Comparison of ENCODE assay signal across 7 mouse cellular contexts in the genomic region with DNA sequence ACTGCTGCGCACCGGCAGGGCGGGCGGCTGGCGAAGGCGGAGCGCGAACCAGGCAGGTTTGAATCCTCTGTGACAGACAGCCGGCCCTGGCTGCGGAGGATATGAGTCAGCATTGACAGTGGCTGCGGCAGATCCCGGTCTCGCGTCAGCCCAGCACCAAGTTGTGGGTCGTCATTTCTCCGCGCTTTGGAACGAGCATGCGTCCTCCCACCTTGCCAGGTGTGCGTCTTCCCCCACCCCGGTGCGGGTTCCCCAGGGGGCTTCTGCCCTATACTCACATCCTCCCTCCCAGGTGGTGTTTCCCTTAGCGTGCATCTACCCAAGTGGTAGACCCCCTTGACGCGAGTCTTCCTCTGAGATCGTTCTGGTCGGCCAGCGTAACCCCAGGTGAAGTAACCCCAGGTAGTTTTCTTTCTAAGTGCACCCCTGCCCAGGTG. TPM values are rescaled to one million over a fixed set of nuclear protein-coding genes. Genes with fewer than 3 reads are reported as not detected.
DNase-seq lines count a peak whose midpoint lies in the region; ATAC-seq and TF ChIP-seq lines count a peak whose summit lies in the region.
"Not testable (repeated sequence)": the region's sequence is repeated elsewhere in the genome, so short reads cannot be mapped to it uniquely, and the experiment has no call there.

No protein-coding gene starts in this region.

- H3K27me3 ChIP-seq in intestine, embryonic 14.5 days (replicated peaks; ENCODE audit: control insufficient read depth, insufficient read depth, low read length); midbrain, embryonic 13.5 days; spleen, adult 2 months (ENCODE audit: control insufficient read depth, insufficient read depth, low read length): not testable (repeated sequence)

- not testable (repeated sequence) for H3K9ac ChIP-seq in intestine, embryonic 14.5 days (ENCODE audit: low read length); midbrain, embryonic 13.5 days (replicated peaks)

- DNase-seq in adrenal gland, adult 8-10 months = peak; percentile 29
- peak; percentile 9 for DNase-seq in embryo, embryonic 11 days
- DNase-seq in frontal cortex, postnatal 36 days (ENCODE audit: low spot score in 2 of 2) = peak; percentile 42 to 44
- peak; percentile 55 for DNase-seq in intestine, embryonic 14.5 days (ENCODE audit: low spot score)
- DNase-seq in liver = peak; percentile 30
- not testable (repeated sequence) for DNase-seq in spleen, adult 2 months (ENCODE audit: low read depth in 1 of 2, low spot score in 2 of 2)

- H3K27ac ChIP-seq in intestine, embryonic 14.5 days (ENCODE audit: low read depth) = not testable (repeated sequence)
- peak overlapping the region; percentile 35; the same call in 1 of the 2 replicates for H3K27ac ChIP-seq in midbrain, embryonic 13.5 days
- H3K27ac ChIP-seq in spleen, adult 2 months (ENCODE audit: insufficient read depth, low read length) = peak overlapping the region; percentile 71

- TF ChIP-seq POLR2A in spleen, adult 2 months (IDR thresholded peaks at IDR 0.05; ENCODE audit: low read depth, low read length) = not testable (repeated sequence)

- H3K36me3 ChIP-seq in intestine, embryonic 14.5 days (ENCODE audit: control insufficient read depth, insufficient read depth, low read length) = peaks cover 26% of the 10 kb centered on the region
- peaks cover 37% of the 10 kb centered on the region for H3K36me3 ChIP-seq in midbrain, embryonic 13.5 days
- H3K36me3 ChIP-seq in spleen, adult 2 months (ENCODE audit: control insufficient read depth, insufficient read depth, low read length) = not testable (repeated sequence)

- peak overlapping the region; percentile 17; the same call in 1 of the 2 replicates for H3K4me3 ChIP-seq in intestine, embryonic 14.5 days (ENCODE audit: low read depth, low read length)
- H3K4me3 ChIP-seq in midbrain, embryonic 13.5 days (replicated peaks) = peak overlapping the region; percentile 41
- H3K4me3 ChIP-seq in spleen, adult 2 months (ENCODE audit: extremely low read depth, insufficient read depth, insufficient read length) = peak overlapping the region; percentile 19; the same call in 1 of the 2 replicates

- H3K4me2 ChIP-seq in intestine, embryonic 14.5 days (ENCODE audit: low read length) = peak overlapping the region; percentile 63
- peak overlapping the region; percentile 65 for H3K4me2 ChIP-seq in midbrain, embryonic 13.5 days (replicated peaks)

- not testable (repeated sequence) for H3K9me3 ChIP-seq in intestine, embryonic 14.5 days (ENCODE audit: control insufficient read depth, low read length); midbrain, embryonic 13.5 days

- peak; percentile 86 for ATAC-seq in intestine, embryonic 14.5 days (replicated peaks; ENCODE audit: low FRiP score, low TSS enrichment, low read depth)
- peak; percentile 91 for ATAC-seq in midbrain, embryonic 13.5 days

- WGBS in intestine, embryonic 14.5 days = 15% methylated on average over 15 of the region's 28 CpGs
- WGBS in midbrain, embryonic 13.5 days = 10% methylated on average over 17 of the region's 28 CpGs
- WGBS in spleen, adult 2 months = 7% methylated on average over 17 of the region's 28 CpGs

- not testable (repeated sequence) for TF ChIP-seq CTCF in spleen, adult 2 months (IDR thresholded peaks at IDR 0.05; ENCODE audit: extremely low read depth, insufficient read depth, insufficient read length, insufficient replicate concordance)

- H3K4me1 ChIP-seq in intestine, embryonic 14.5 days (replicated peaks; ENCODE audit: control insufficient read depth, insufficient read depth, low read length) = not testable (repeated sequence)
- peaks cover 16% of the 10 kb centered on the region for H3K4me1 ChIP-seq in midbrain, embryonic 13.5 days (replicated peaks)
- H3K4me1 ChIP-seq in spleen, adult 2 months (ENCODE audit: control insufficient read depth, insufficient read depth, insufficient read length) = peaks cover 34% of the 10 kb centered on the region

RNA-seq across cellular contexts. Expression of gene Gnptg, which starts 17.4 kb away (rescaled TPM):
- total RNA-seq in adrenal gland, adult 8-10 months (2022) = 10 to 100 TPM; 48.9 to 57.3 (median 52.2) TPM
- 36.4 and 41.8 TPM in 2 replicates for polyA plus RNA-seq in intestine, embryonic 14.5 days (2014; fragmentation: Nextera tagmentation; extraction: Ambion mirVana)
- 86.0 and 90.4 TPM in 2 replicates for polyA plus RNA-seq in midbrain, embryonic 13.5 days (2015; fragmentation: Nextera tagmentation; extraction: Ambion mirVana)
- 22.4 and 25.6 TPM in 2 replicates for polyA plus RNA-seq in spleen, adult 2 months (2012; rRNA removed)

RNA-seq across cellular contexts. Expression of gene Tsr3, which starts 17.4 kb away (rescaled TPM):
- 10 to 100 TPM; 23.4 to 35.5 (median 30.3) TPM for total RNA-seq in adrenal gland, adult 8-10 months (2022)
- 45.1 and 47.4 TPM in 2 replicates for polyA plus RNA-seq in intestine, embryonic 14.5 days (2014; fragmentation: Nextera tagmentation; extraction: Ambion mirVana)
- polyA plus RNA-seq in midbrain, embryonic 13.5 days (2015; fragmentation: Nextera tagmentation; extraction: Ambion mirVana) = 61.1 and 63.1 TPM in 2 replicates
- 13.1 and 15.7 TPM in 2 replicates for polyA plus RNA-seq in spleen, adult 2 months (2012; rRNA removed)

RNA-seq across cellular contexts. Expression of gene Baiap3, which starts 33.6 kb away (rescaled TPM):
- 10 to 100 TPM; 12.8 to 44.5 (median 22.1) TPM for total RNA-seq in adrenal gland, adult 8-10 months (2022)
- 2.9 and 4.0 TPM in 2 replicates for polyA plus RNA-seq in intestine, embryonic 14.5 days (2014; fragmentation: Nextera tagmentation; extraction: Ambion mirVana)
- polyA plus RNA-seq in midbrain, embryonic 13.5 days (2015; fragmentation: Nextera tagmentation; extraction: Ambion mirVana) = 8.7 and 9.2 TPM in 2 replicates
- polyA plus RNA-seq in spleen, adult 2 months (2012; rRNA removed) = 23.1 and 23.8 TPM in 2 replicates

RNA-seq across cellular contexts. Expression of gene Unkl, which starts 34.3 kb away (rescaled TPM):
- 10 to 100 TPM; 18.4 to 36.4 (median 26.2) TPM for total RNA-seq in adrenal gland, adult 8-10 months (2022)
- polyA plus RNA-seq in intestine, embryonic 14.5 days (2014; fragmentation: Nextera tagmentation; extraction: Ambion mirVana) = 4.8 and 6.2 TPM in 2 replicates
- 13.0 and 13.4 TPM in 2 replicates for polyA plus RNA-seq in midbrain, embryonic 13.5 days (2015; fragmentation: Nextera tagmentation; extraction: Ambion mirVana)
- 30.4 and 32.0 TPM in 2 replicates for polyA plus RNA-seq in spleen, adult 2 months (2012; rRNA removed)

RNA-seq across cellular contexts. Expression of gene BC003965, which starts 38.2 kb away (rescaled TPM):
- 10 to 100 TPM; 18.4 to 21.7 (median 20.9) TPM for total RNA-seq in adrenal gland, adult 8-10 months (2022)
- 36.9 and 37.1 TPM in 2 replicates for polyA plus RNA-seq in intestine, embryonic 14.5 days (2014; fragmentation: Nextera tagmentation; extraction: Ambion mirVana)
- 36.1 and 37.1 TPM in 2 replicates for polyA plus RNA-seq in midbrain, embryonic 13.5 days (2015; fragmentation: Nextera tagmentation; extraction: Ambion mirVana)
- polyA plus RNA-seq in spleen, adult 2 months (2012; rRNA removed) = 9.1 and 10.0 TPM in 2 replicates
